Mouse (Mus musculus) limb, embryonic 11.5 days (tissue): ENCODE data around the gene Tmx2. TPM values are rescaled to one million over a fixed set of nuclear protein-coding genes. Genes with fewer than 3 reads are reported as not detected.
"Not testable (repeated sequence)": the region's sequence is repeated elsewhere in the genome, so short reads cannot be mapped to it uniquely, and the experiment has no call there.

Experiments
- ATAC-seq: fragments of 200-750 bp; cut with Nextera tagmentation; 2 replicates; pipeline ENCODE4 v1.8.0; 2017; ENCODE audit warnings: low read depth; ENCODE audit not compliant: insufficient number of reproducible peaks, low FRiP score, low TSS enrichment
- DNase-seq: peaks from one replicate; pipeline ENCODE4 v3.0.0-alpha.2; 2015; ENCODE audit warnings: low spot score
- H3K27ac ChIP-seq: fragments of 300-500 bp; sonication (generic); replicated peaks from 2 replicates; pipeline ENCODE4 v1.5.1; 2014; ENCODE audit warnings: low read depth, mild to moderate bottlenecking, low read length
- H3K27me3 ChIP-seq: fragments of 300-500 bp; sonication (generic); 2 replicates; pipeline ENCODE4 v1.6.1; 2014; ENCODE audit warnings: mild to moderate bottlenecking, low read length, mixed read lengths; ENCODE audit not compliant: control insufficient read depth, insufficient read depth
- H3K36me3 ChIP-seq: fragments of 300-500 bp; sonication (generic); 2 replicates; pipeline ENCODE4 v1.6.1; 2014; ENCODE audit warnings: mild to moderate bottlenecking, low read length, moderate library complexity, mixed read lengths; ENCODE audit not compliant: control insufficient read depth, insufficient read depth
- H3K4me1 ChIP-seq: fragments of 300-500 bp; sonication (generic); 2 replicates; pipeline ENCODE4 v1.6.1; 2014; ENCODE audit warnings: low read length, mixed read lengths; ENCODE audit not compliant: control insufficient read depth, insufficient read depth
- H3K4me2 ChIP-seq: fragments of 300-500 bp; sonication (generic); 2 replicates; pipeline ENCODE4 v1.6.1; 2014; ENCODE audit warnings: low read depth, mild to moderate bottlenecking, moderate library complexity; ENCODE audit not compliant: severe bottlenecking
- H3K4me3 ChIP-seq: fragments of 300-500 bp; sonication (generic); 2 replicates; pipeline ENCODE4 v1.5.1; 2014; ENCODE audit warnings: low read depth, low read length
- H3K9ac ChIP-seq: fragments of 300-500 bp; sonication (generic); 2 replicates; pipeline ENCODE4 v1.6.1; 2014; ENCODE audit warnings: mild to moderate bottlenecking, low read length
- H3K9me3 ChIP-seq: fragments of 300-500 bp; sonication (generic); 2 replicates; pipeline ENCODE4 v1.6.1; 2016; ENCODE audit warnings: low read length; ENCODE audit not compliant: control insufficient read depth
- WGBS: fragments of 180-500 bp; shearing (Covaris S2); extraction: QIAGEN DNeasy Blood & Tissue Kit; methylation state at CpG from one replicate; pipeline ENCODE4 v1.1.7; 2014; 5-methylcytosine and 5-hydroxymethylcytosine counted together
- polyA plus RNA-seq: library from polyadenylated mRNA; unstranded; fragments of >200 nt; fragmentation: Nextera tagmentation; extraction: Ambion mirVana; gene quantifications from 2 replicates; pipeline ENCODE4 v1.2.1, GENCODE M21; 2014

Gene Tmx2
- 129 TPM in 2 replicates for polyA plus RNA-seq

GRCm38 (mm10) chr2:84679016-84679415 lies at the start of gene Tmx2:
Gene Tmx2 (minus strand): TSS chr2:84679140.
- DNase-seq (no peak), ATAC-seq (no peak)
- peaks cover 7% of the 10 kb centered on the region; the same call in 1 of the 2 replicates for H3K36me3 ChIP-seq
- 18% methylated on average over 8 of the region's 8 CpGs for WGBS
- peak within 1 kb of the TSS; percentile 90 for H3K9ac ChIP-seq
- H3K4me2 ChIP-seq = peak within 1 kb of the TSS; percentile 58
- no peaks in the 10 kb centered on the region for H3K27me3 ChIP-seq
- H3K27ac ChIP-seq = 0 out of 2 replicates have a peak within 1 kb of the TSS, but pooled peaks have one; percentile 42
- H3K4me3 ChIP-seq = peak within 1 kb of the TSS; percentile 98
- no peaks in the 10 kb centered on the region for H3K9me3 ChIP-seq
- H3K4me1 ChIP-seq = 0 out of 2 replicates have a peak, but pooled peaks cover 3% of the 10 kb centered on the region

- not testable (repeated sequence) for H3K27me3 ChIP-seq, H3K4me1 ChIP-seq, H3K9me3 ChIP-seq, H3K4me2 ChIP-seq, ATAC-seq, H3K4me3 ChIP-seq, H3K27ac ChIP-seq, DNase-seq, H3K9ac ChIP-seq, H3K36me3 ChIP-seq
- WGBS = 78% methylated on average over 5 of the region's 5 CpGs
Observed at GRCm38 (mm10) chr2:84728191-84728590, 49.3 kb upstream of the Tmx2 start.

GRCm38 (mm10) chr2:84727172-84727858 lies 48.4 kb upstream of the Tmx2 start, which contains the start of gene Clp1:
Gene Clp1 (minus strand): TSS chr2:84727350.
- Histone ChIP-seq H3K9me3 (no peaks in the 10 kb centered on the region), H3K4me2 (peak within 1 kb of the TSS; percentile 85), H3K4me3 (peak within 1 kb of the TSS; percentile 60), H3K4me1 (no peaks in the 10 kb centered on the region), H3K27ac (peak within 1 kb of the TSS; percentile 38; the same call in 1 of the 2 replicates), H3K9ac (peak within 1 kb of the TSS; percentile 61), H3K27me3 (no peaks in the 10 kb centered on the region), H3K36me3 (peaks cover 5% of the 10 kb centered on the region; the same call in 1 of the 2 replicates)
- DNase-seq = peak; percentile 98
- ATAC-seq = peak; percentile 94
- WGBS = under 1% methylated on average over 39 of the region's 39 CpGs

GRCm38 (mm10) chr2:84726716-84727115 lies 47.8 kb upstream of the Tmx2 start:
- Histone ChIP-seq H3K27ac (no peak overlapping the region), H3K4me1 (no peaks in the 10 kb centered on the region), H3K4me3 (peak overlapping the region; percentile 60), H3K9ac (peak overlapping the region; percentile 61), H3K27me3 (no peaks in the 10 kb centered on the region), H3K36me3 (peaks cover 5% of the 10 kb centered on the region; the same call in 1 of the 2 replicates), H3K9me3 (no peaks in the 10 kb centered on the region), H3K4me2 (peak overlapping the region; percentile 85)
- DNase-seq = no peak
- ATAC-seq = peak; percentile 3; the same call in 1 of the 2 replicates
- 6% methylated on average over 9 of the region's 9 CpGs for WGBS

GRCm38 (mm10) chr2:84725770-84726169 lies 46.8 kb upstream of the Tmx2 start:
- no peak for ATAC-seq
- H3K9ac ChIP-seq = no peak overlapping the region
- DNase-seq = no peak
- no peaks in the 10 kb centered on the region for H3K9me3 ChIP-seq
- H3K27ac ChIP-seq = no peak overlapping the region
- peaks cover 8% of the 10 kb centered on the region; the same call in 1 of the 2 replicates for H3K36me3 ChIP-seq
- WGBS = 96% methylated on average over 10 of the region's 10 CpGs
- H3K4me1 ChIP-seq = no peaks in the 10 kb centered on the region
- H3K27me3 ChIP-seq = no peaks in the 10 kb centered on the region
- no peak overlapping the region; the same call in 1 of the 2 replicates for H3K4me3 ChIP-seq
- H3K4me2 ChIP-seq = peak overlapping the region; percentile 85; the same call in 1 of the 2 replicates

GRCm38 (mm10) chr2:84723856-84724255 lies 44.9 kb upstream of the Tmx2 start:
- no peak overlapping the region for H3K4me3 ChIP-seq
- 96% methylated on average over 14 of the region's 14 CpGs for WGBS
- ATAC-seq (no peak), DNase-seq (no peak)
- H3K27ac ChIP-seq = no peak overlapping the region
- no peaks in the 10 kb centered on the region for H3K9me3 ChIP-seq
- no peaks in the 10 kb centered on the region for H3K4me1 ChIP-seq
- no peaks in the 10 kb centered on the region for H3K27me3 ChIP-seq
- H3K4me2 ChIP-seq = no peak overlapping the region
- H3K36me3 ChIP-seq = peaks cover 8% of the 10 kb centered on the region; the same call in 1 of the 2 replicates
- H3K9ac ChIP-seq = no peak overlapping the region

- Histone ChIP-seq H3K9me3 (no peaks in the 10 kb centered on the region), H3K4me1 (no peaks in the 10 kb centered on the region), H3K4me2 (no peak overlapping the region), H3K27me3 (no peaks in the 10 kb centered on the region), H3K27ac (no peak overlapping the region), H3K9ac (no peak overlapping the region), H3K36me3 (peaks cover 8% of the 10 kb centered on the region; the same call in 1 of the 2 replicates), H3K4me3 (no peak overlapping the region)
- ATAC-seq (no peak), DNase-seq (no peak)
- 82% methylated on average over 3 of the region's 3 CpGs for WGBS
Observed at GRCm38 (mm10) chr2:84721182-84721581, 42.2 kb upstream of the Tmx2 start.

- H3K4me3 ChIP-seq = no peak overlapping the region
- no peaks in the 10 kb centered on the region for H3K4me1 ChIP-seq
- H3K27me3 ChIP-seq = no peaks in the 10 kb centered on the region
- no peak for ATAC-seq
- 92% methylated on average over 2 of the region's 2 CpGs for WGBS
- peaks cover 7% of the 10 kb centered on the region; the same call in 1 of the 2 replicates for H3K36me3 ChIP-seq
- H3K9ac ChIP-seq = no peak overlapping the region
- no peak for DNase-seq
- H3K4me2 ChIP-seq = no peak overlapping the region
- H3K9me3 ChIP-seq = no peaks in the 10 kb centered on the region
- no peak overlapping the region for H3K27ac ChIP-seq
Observed at GRCm38 (mm10) chr2:84720718-84721117, 41.8 kb upstream of the Tmx2 start.
